Mouse (Mus musculus) liver, embryonic 14.5 days (tissue): Measurements from ENCODE around the gene Mtch2. TPM values are rescaled to one million over a fixed set of nuclear protein-coding genes. Genes with fewer than 3 reads are reported as not detected.

Source experiments
- ATAC-seq: fragments of 200-750 bp; cut with Nextera tagmentation; 2 replicates; pipeline ENCODE4 v1.8.0; 2017; ENCODE audit warnings: moderate number of reproducible peaks, mild to moderate bottlenecking, moderate library complexity; ENCODE audit not compliant: insufficient read depth
- DNase-seq, 3 experiments: peaks; one replicate each; pipeline ENCODE4 v3.0.0-alpha.2; 2012 to 2013; ENCODE audit warnings: low read depth in 3 of 3, low spot score in 3 of 3
- H3K27ac ChIP-seq: fragments of 300-500 bp; sonication (generic); 2 replicates; pipeline ENCODE4 v1.5.1; 2014; ENCODE audit warnings: moderate library complexity, mild to moderate bottlenecking, control low read depth, inconsistent platforms
- H3K27me3 ChIP-seq: fragments of 300-500 bp; sonication (generic); 2 replicates; pipeline ENCODE4 v1.6.1; 2014; ENCODE audit warnings: mild to moderate bottlenecking, low read length, moderate library complexity; ENCODE audit not compliant: control insufficient read depth, insufficient read depth
- H3K36me3 ChIP-seq: fragments of 300-500 bp; sonication (generic); replicated peaks from 2 replicates; pipeline ENCODE4 v1.6.1; 2014; ENCODE audit warnings: low read depth; ENCODE audit not compliant: control insufficient read depth, insufficient read depth
- H3K4me1 ChIP-seq, 2 experiments: fragments of 200-500 bp in 1 of 2; fragments of 300-500 bp in 1 of 2; sonication (generic) in 1 of 2; replicated peaks; 2 replicates each; pipeline ENCODE4 v1.6.1; 2012 to 2014; ENCODE audit warnings: antibody characterized with exemption in 1 of 2, inconsistent platforms in 1 of 2, low read length in 1 of 2; ENCODE audit not compliant: control insufficient read depth in 2 of 2, insufficient read depth in 2 of 2
- H3K4me2 ChIP-seq: fragments of 300-500 bp; sonication (generic); 2 replicates; pipeline ENCODE4 v1.6.1; 2014; ENCODE audit warnings: low read depth, mild to moderate bottlenecking, control low read depth, moderate library complexity
- H3K4me3 ChIP-seq, 2 experiments: fragments of 200-500 bp in 1 of 2; fragments of 300-500 bp in 1 of 2; sonication (generic) in 1 of 2; 2 replicates each; pipeline ENCODE4 v1.5.1; 2012 to 2014; ENCODE audit warnings: low read depth in 2 of 2, low read length in 2 of 2, mild to moderate bottlenecking in 2 of 2, control low read depth in 1 of 2, inconsistent platforms in 1 of 2, moderate library complexity in 1 of 2; ENCODE audit not compliant: insufficient read depth in 1 of 2
- H3K9ac ChIP-seq: fragments of 300-500 bp; sonication (generic); replicated peaks from 2 replicates; pipeline ENCODE4 v1.6.1; 2014; ENCODE audit warnings: mild to moderate bottlenecking, control low read depth, moderate library complexity
- H3K9me3 ChIP-seq: fragments of 300-500 bp; sonication (generic); 2 replicates; pipeline ENCODE4 v1.6.1; 2016; ENCODE audit warnings: low read length, mixed read lengths; ENCODE audit not compliant: control insufficient read depth
- CTCF ChIP-seq: IDR thresholded peaks from 2 replicates; pipeline ENCODE4 v1.5.1; 2016; ENCODE audit warnings: antibody characterized with exemption, low read depth, control low read depth
- EP300 ChIP-seq: IDR thresholded peaks from 2 replicates; pipeline ENCODE4 v1.6.1; 2016; ENCODE audit warnings: antibody characterized with exemption, low read depth
- WGBS: fragments of 180-500 bp; shearing (Covaris S2); extraction: QIAGEN DNeasy Blood & Tissue Kit; methylation state at CpG from one replicate; pipeline ENCODE4 v1.1.7; 2014; ENCODE audit not compliant: insufficient replicate concordance; 5-methylcytosine and 5-hydroxymethylcytosine counted together
- polyA plus RNA-seq, 2 experiments: library from polyadenylated mRNA; depleted of rRNA in 1 of 2; stranded (reverse) in 1 of 2; unstranded in 1 of 2; fragments of >200 nt; fragmentation: Nextera tagmentation in 1 of 2; extraction: Ambion mirVana in 1 of 2; gene quantifications; 2 replicates each; pipeline versions ENCODE4 v1.2.1 to v1.2.3; 2012 to 2014

The Mtch2 gene
- polyA plus RNA-seq, 2 experiments = 52.2 to 128 TPM

DNA sequence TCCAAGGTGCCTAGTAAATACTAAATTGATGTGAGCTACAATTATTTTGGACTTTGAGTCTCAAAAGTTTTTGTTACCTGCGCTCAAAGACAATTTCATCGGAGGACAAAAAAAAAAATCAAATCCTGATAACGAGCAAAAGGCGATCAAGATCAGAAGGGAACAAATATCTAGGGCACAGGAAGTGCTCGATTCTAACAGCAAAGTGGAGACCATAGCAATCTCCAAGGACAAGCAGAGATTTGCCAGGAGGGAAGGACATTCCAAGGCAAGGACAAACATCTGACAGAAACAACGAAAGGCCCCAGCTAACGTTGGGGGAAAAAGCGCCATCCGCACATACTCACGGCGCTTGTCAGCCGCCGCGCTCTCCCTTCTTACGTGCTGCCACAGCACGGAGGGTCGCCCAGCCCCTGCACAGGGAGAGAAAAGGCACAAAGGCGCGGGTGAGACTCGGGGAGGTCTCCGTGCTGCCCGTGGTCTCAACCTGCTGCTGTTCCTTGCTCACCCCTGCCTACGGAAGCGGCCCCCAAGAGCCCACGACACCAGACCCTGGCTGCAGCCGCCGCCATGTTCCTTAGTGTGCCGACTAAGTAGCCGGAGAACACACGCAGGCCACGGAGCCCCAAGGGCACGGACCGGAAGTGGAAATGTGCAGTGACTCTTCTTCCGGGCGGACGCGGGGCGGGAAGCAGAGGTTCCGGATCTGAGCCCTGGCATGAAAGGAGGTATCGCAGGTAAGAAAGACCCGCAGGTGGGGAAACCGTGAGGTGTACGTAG, 57.3 kb downstream of the Mtch2 start, which contains the start of the genes Kbtbd4 and Ndufs3:
Kbtbd4 (plus strand) TSS at position 665 of the 780 bp plus-strand sequence.
Ndufs3 (minus strand) TSS at position 752 of the 780 bp plus-strand sequence.
- Histone ChIP-seq H3K9ac (peak within 1 kb of the TSS; percentile 87), H3K4me1 (peaks cover 11 to 17% of the 10 kb centered on the region in 2 experiments), H3K36me3 (peaks cover 29% of the 10 kb centered on the region), H3K9me3 (no peaks in the 10 kb centered on the region), H3K27ac (peak within 1 kb of the TSS; percentile 64), H3K27me3 (no peaks in the 10 kb centered on the region), H3K4me3 (peak within 1 kb of the TSS; percentile 78 to 83), H3K4me2 (peak within 1 kb of the TSS; percentile 81)
- peak; percentile 93 for ATAC-seq
- TF ChIP-seq CTCF = no peak
- TF ChIP-seq EP300 = peak; percentile 34; the same call in 1 of the 2 replicates
- WGBS = under 1% methylated on average over 42 of the region's 43 CpGs
- peak; percentile 85 to 90 (median 87) for DNase-seq

DNA sequence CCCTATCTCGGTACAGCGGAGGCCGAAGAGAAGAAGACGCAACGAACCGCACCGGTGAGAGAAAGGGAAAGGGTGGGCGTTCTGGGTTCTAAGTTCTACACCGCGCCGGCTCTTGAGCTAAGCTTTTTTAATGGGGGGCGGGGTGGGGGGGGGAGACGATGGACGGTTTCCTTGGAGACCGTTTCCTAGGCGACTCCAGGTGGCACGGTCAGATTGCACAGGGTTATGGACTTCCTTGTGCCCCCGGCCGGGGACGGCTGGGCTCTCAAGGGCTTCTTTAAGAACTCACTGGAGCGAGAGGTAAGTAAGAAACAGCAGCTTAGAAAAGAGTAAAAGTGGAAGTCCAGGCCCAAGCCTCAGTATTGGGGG, 57.9 kb downstream of the Mtch2 start:
- Histone ChIP-seq H3K4me1 (peaks cover 11 to 17% of the 10 kb centered on the region in 2 experiments), H3K4me2 (peak overlapping the region; percentile 81), H3K36me3 (peaks cover 34% of the 10 kb centered on the region), H3K4me3 (peak overlapping the region; percentile 78 to 83), H3K27me3 (no peaks in the 10 kb centered on the region), H3K9me3 (no peaks in the 10 kb centered on the region), H3K27ac (peak overlapping the region; percentile 64), H3K9ac (peak overlapping the region; percentile 87)
- no peak for TF ChIP-seq CTCF
- peak; percentile 57 for ATAC-seq
- WGBS = 0% methylated on average over 21 of the region's 21 CpGs
- DNase-seq = no peak

DNA sequence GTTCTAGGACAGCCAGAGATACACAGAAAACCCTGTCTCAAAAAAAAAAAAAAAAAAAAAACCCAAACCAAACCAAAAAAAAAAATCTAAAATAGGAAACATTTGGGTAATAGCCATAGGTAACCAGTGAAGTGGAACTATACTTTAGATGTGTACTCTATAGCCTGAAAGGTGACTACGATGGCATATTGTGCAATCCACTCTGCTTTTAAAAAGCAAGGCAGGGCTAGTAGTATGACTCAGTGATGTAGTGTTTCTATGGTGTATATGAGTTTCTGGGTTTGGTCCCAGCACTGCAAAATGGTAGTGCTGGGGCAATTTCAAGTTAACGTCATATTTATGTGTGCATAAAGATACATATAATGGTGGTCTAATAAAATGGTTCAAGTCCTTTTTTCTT, 59.8 kb downstream of the Mtch2 start:
- Histone ChIP-seq H3K4me1 (peaks cover 11 to 17% of the 10 kb centered on the region in 2 experiments), H3K4me3 (no peak overlapping the region), H3K4me2 (no peak overlapping the region), H3K9me3 (no peaks in the 10 kb centered on the region), H3K36me3 (peaks cover 36% of the 10 kb centered on the region), H3K27ac (no peak overlapping the region), H3K9ac (no peak overlapping the region), H3K27me3 (no peaks in the 10 kb centered on the region)
- ATAC-seq (no peak), DNase-seq (no peak)
- TF ChIP-seq EP300 = no peak
- TF ChIP-seq CTCF = no peak
- 80% methylated on average over 2 of the region's 2 CpGs for WGBS

DNA sequence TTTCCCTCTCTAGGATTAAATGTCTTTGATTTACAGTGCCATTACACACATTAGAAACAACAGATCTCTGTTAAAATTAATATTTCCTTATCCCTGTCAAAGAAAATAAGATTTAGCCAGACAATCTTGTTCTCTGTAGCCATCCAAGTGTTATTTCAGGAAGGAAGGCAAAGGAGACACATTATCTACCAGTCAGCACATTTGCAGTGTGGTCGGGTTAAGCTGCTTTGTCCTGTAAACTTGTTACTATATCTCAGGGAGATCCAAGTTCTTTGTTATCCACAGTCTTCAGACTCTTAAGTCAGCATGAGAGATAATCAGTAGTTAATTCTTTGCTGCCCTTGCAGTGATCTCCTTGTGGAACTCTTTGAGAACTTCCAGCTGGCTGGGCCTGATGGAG, 63.9 kb downstream of the Mtch2 start:
- peaks cover 0 to 9% of the 10 kb centered on the region in 2 experiments; a peak in 2 of 4 replicates for H3K4me1 ChIP-seq
- ATAC-seq = no peak
- 33% methylated on average over 1 of the region's 1 CpGs for WGBS
- H3K27me3 ChIP-seq = no peaks in the 10 kb centered on the region
- H3K27ac ChIP-seq = no peak overlapping the region
- TF ChIP-seq EP300 (no peak), CTCF (no peak)
- DNase-seq = no peak
- no peak overlapping the region for H3K4me3 ChIP-seq
- no peak overlapping the region for H3K9ac ChIP-seq
- H3K9me3 ChIP-seq = no peaks in the 10 kb centered on the region
- H3K4me2 ChIP-seq = no peak overlapping the region
- peaks cover 47% of the 10 kb centered on the region for H3K36me3 ChIP-seq

DNA sequence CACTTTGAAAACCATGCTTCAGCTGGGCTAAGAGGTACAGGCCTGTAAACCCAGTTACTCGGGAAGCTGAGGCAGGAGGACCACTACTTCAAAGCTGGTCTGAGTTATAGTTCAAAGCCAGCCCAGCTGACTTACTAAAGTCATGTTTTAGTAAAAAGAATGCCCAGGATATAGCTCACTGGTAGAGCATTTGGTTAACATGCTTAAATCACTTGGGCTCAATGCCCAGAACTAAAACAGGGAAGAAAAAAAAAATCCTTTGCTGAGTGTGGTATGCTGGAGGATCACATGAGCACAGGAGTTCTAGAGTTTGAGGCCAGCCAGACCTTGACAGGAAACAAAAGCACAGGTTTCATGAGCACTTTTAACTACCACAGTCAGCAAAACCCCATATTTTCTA, 64.7 kb downstream of the Mtch2 start:
- WGBS = 67% methylated on average over 1 of the region's 1 CpGs
- no peak for DNase-seq
- ATAC-seq = no peak
- Histone ChIP-seq H3K4me1 (peaks cover 2 to 14% of the 10 kb centered on the region in 2 experiments; a peak in 3 of 4 replicates), H3K4me2 (no peak overlapping the region), H3K9me3 (no peaks in the 10 kb centered on the region), H3K9ac (no peak overlapping the region), H3K27me3 (no peaks in the 10 kb centered on the region), H3K36me3 (peaks cover 43% of the 10 kb centered on the region), H3K4me3 (no peak overlapping the region), H3K27ac (no peak overlapping the region)
- no peak for TF ChIP-seq CTCF
- TF ChIP-seq EP300 = no peak
